Mouse (Mus musculus) CH12.LX (cell line): ENCODE measurements around the gene E4f1.

ENCODE experiments used
- POLR2A ChIP-seq: IDR thresholded peaks from 2 replicates; pipeline ENCODE4 v1.6.1; 2011; ENCODE audit warnings: low read depth, mild to moderate bottlenecking, improper control_type of control experiment, low read length
- TBP ChIP-seq: conservative IDR thresholded peaks from 2 replicates; pipeline ENCODE4 v1.6.1; 2011; ENCODE audit warnings: low read depth, low read length, improper control_type of control experiment

DNA sequence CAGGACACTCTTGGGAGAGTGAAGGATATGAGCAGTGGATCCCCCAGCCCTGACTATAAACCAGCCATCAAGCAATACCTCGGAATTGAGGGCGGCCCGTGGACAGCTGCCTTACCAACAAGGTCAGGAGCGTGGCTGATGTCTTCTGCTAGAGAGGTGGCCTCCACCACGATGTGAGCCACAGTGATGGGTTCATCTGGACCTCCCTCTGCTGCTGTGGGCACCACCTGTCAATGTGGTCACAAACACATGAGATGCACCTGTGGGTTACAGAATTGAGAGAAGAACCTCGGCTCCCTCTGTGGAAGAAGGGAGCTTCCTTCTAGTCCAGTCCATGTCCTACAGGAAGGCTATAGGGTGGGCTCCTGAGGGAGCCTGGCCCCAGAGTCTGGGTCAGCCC is 20.6 kb downstream of the E4f1 start:
- TF ChIP-seq POLR2A = no peak
- TF ChIP-seq TBP = no peak
